Mouse (Mus musculus) gastrocnemius, adult 18-20 months (tissue): Measurements from ENCODE around the gene Xrcc1. TPM values are rescaled to one million over a fixed set of nuclear protein-coding genes. Genes with fewer than 3 reads are reported as not detected.

Experiments
- DNase-seq: peaks from one replicate; pipeline ENCODE4 v3.0.0; 2021; ENCODE audit warnings: low spot score
- total RNA-seq, 2 experiments: library from RNA; stranded (reverse); gene quantifications; 2 replicates each; pipeline ENCODE4 v1.2.3; 2021

Gene Xrcc1
- total RNA-seq, 2 experiments from 2014 or later = 16.5 to 20.1 TPM

DNA sequence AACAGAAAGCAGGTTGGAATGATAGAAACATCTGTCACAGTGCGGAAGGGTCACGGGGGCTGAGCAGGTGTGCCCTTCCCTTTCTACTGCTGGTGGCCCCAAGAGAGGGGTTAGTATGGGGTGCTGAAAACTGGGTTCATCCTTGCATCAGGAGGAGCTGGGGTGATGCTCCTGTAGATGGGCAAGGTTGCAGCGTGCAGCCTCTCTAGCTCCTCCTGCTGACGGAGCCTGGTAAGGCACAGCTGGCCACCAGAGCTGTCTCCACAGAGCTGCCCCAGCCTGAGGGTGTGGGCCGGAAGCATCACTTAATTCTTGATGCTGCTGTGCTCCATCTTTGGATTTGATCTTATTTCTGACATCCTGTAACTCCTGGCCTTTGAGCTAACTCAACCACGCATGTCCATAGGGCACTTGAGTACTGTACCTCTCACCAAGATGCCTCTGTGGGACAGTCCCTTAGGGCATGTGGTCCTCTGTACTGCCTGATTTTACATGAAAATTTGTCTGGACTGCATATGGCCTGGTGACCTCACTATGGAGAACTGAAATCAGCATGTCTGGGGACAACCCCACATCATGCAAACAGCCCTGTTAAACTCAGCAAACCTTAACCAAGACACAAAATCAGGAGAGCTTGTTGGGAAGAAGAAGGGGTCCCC, 18.6 kb downstream of the Xrcc1 start:
- peak; percentile 70 for DNase-seq

DNA sequence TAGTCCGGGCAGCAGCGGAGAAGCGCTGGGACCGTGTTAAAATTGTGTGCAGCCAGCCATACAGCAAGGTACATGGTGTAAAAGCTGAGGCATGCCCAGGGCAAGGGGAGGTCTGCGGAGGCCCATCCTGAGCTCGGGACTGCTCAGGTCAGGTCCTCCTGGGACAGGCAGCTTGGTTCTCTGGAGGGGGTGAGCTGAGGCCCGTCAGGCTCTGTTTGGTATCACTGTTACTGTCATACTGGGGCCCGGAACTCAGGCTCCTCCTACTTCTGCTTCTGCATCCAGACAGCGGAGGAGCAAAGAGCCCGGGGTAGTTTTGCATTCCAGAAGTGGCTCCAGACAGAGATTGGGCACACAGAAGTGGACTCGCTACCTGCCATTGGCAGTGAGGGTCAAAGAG, 19.5 kb downstream of the Xrcc1 start:
- DNase-seq = no peak

DNA sequence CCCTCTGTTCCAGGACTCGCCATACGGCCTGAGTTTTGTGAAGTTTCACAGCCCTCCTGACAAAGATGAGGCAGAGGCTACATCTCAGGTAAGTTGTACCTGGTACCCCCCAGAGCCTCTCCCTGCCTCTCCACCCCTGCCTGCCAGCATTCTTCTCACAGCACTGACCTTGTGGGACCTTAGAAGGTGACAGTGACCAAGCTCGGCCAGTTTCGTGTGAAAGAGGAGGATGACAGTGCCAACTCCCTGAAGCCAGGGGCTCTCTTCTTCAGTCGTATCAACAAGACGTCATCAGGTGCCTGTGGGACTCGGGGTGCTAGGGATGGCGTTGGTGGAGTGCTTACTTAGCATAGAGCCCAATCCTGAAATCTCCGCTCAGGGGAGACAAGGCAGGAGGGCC, 20.1 kb downstream of the Xrcc1 start:
- DNase-seq = no peak

DNA sequence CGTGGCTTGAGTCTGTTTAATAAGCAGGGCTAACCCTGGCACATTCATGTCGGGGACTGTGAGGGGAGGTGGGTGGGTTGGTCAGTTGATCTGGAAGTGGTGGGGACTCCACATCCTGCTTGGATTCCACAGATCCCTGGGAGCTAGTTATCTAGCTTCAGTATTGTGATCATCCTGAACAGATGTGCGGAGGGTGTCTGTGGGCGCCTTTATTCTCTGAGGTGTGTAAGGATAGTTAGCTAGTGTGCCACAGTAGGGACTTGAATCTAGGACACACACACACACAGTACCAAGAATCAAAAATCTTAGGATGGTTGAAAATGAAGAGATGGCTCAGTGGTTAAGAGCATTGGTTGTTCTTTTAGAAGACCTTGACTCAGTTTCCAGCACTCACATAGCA, 22.4 kb downstream of the Xrcc1 start:
- no peak for DNase-seq

- no peak for DNase-seq
These were observed 25.0 kb downstream of the Xrcc1 start for GRCm38 (mm10) chr7:24571071-24571470.

GRCm38 (mm10) chr7:24572455-24572854, 26.4 kb downstream of the Xrcc1 start:
- no peak for DNase-seq

- no peak for DNase-seq
These were observed 28.2 kb downstream of the Xrcc1 start for GRCm38 (mm10) chr7:24574224-24574796.

- no peak for DNase-seq
These were observed 31.7 kb downstream of the Xrcc1 start for GRCm38 (mm10) chr7:24577811-24578210.

GRCm38 (mm10) chr7:24584876-24585275, 38.8 kb downstream of the Xrcc1 start:
- DNase-seq = no peak

- no peak for DNase-seq
These were observed 39.9 kb downstream of the Xrcc1 start for GRCm38 (mm10) chr7:24585995-24586394.

DNA sequence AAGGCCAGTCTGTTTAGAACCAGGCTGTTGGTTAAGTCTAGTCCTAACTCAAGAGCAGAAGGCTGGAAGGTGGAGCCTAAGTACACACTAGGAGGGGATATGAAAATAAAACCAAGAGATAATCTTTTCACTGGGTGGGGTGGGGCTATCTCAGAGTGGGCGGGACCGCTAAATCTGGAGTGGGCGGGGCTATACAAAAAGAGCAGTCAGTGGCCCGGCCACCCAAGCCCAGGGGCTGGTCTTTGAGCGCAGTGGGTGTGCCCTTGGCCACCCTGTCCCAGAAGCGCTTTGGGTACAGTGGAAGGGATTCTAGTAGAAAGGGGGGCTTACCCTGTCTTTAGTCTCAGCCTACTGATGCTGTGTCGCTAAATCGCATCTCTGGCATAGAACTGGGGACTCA, 40.7 kb downstream of the Xrcc1 start:
- no peak for DNase-seq

GRCm38 (mm10) chr7:24587330-24588105, 41.4 kb downstream of the Xrcc1 start, which contains the start of the genes Ethe1 and Zfp575:
Gene Ethe1, plus strand, starts transcription at chr7:24587543.
Gene Zfp575, minus strand, starts transcription at chr7:24587641.
- DNase-seq = peak; percentile 21

- DNase-seq = no peak
These were observed 42.2 kb downstream of the Xrcc1 start for GRCm38 (mm10) chr7:24588336-24588735.

- no peak for DNase-seq
These were observed 45.6 kb downstream of the Xrcc1 start for GRCm38 (mm10) chr7:24591735-24592134.

DNA sequence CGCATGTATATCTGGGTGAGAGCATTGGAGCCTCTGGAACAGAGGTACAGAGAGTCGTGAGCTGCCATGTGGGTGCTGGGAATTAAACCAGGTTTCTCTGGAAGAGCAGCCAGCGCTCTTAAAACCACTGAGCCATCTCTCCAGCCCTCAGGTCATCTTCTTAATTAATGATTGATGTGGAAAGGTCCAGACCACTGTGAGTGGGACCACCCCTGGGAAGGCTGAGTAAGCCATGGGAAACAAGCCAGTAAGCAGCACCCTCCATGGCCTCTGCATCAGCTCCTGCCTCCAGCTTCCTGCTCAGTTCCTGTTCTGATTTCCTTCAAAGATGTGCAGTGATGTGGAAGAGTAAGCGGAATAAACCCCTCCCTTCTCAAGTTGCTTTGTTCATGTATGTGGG, 46.1 kb downstream of the Xrcc1 start:
- no peak for DNase-seq

GRCm38 (mm10) chr7:24592781-24593180, 46.7 kb downstream of the Xrcc1 start:
- DNase-seq = no peak

GRCm38 (mm10) chr7:24593621-24594308, 47.7 kb downstream of the Xrcc1 start:
- peak; percentile 65 for DNase-seq

DNA sequence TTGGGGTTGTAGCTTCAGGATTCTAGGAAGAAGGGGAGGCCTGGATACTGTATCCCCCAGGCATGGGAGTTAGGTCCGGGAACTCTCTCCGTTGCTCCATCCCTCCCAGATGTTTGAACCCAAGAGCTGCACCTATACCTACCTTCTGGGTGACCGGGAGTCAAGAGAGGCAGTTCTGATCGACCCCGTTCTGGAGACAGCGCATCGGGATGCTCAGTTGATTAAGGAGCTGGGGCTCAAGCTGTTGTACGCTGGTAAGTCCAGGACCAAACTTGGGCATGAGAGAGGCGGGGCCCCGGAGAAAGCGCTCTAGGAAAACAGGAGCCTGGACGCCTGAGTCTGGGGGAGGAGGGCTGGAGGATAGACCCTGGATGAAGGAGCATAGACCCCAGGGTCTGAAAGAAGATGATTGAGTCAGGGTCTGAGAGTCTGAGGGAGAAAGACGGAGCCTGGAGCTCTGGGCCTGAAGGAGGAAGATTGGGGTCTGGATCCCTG, 48.3 kb downstream of the Xrcc1 start:
- no peak for DNase-seq

DNA sequence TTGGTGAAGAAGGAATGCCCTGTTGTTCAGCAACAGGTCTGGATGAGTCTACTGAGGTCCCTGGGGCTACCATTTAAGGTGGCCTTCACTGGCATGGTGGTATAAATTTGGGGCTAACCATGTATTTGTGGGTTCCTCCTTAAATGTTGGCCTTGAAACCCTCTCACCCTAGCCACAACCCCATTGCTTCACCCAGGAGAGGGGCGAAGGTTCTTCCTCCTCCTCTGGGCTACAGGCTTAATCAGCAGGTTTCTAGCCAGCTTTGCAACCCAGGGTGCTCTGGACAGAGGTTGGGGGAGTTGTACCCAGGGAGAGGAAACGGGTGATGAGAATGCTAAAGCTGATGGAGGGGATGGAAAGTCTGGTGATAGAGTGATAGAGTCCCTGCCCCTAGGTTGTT, 49.4 kb downstream of the Xrcc1 start:
- DNase-seq = no peak

DNA sequence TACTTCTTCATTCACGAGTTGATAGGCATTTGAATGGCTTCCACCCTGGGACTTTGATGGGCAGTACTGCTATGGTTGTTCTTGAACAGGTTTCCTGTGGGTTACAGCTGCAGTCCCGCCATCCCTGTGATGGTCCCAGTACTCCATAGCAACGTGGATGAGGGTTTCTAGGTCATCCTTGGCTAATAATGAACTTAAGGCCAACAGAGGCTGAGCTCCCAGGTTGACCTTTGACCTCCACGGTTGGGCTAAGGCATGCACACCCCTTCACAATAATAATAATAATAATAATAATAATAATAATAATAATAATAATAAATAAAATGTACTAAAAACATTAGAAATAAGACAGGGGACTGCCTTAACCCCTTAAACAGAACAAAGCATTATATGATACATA, 52.0 kb downstream of the Xrcc1 start:
- DNase-seq = no peak

GRCm38 (mm10) chr7:24599211-24600067, 53.4 kb downstream of the Xrcc1 start:
- DNase-seq = peak; percentile 16
